ENCODE assay signal across 11 mouse cellular contexts in the genomic region with DNA sequence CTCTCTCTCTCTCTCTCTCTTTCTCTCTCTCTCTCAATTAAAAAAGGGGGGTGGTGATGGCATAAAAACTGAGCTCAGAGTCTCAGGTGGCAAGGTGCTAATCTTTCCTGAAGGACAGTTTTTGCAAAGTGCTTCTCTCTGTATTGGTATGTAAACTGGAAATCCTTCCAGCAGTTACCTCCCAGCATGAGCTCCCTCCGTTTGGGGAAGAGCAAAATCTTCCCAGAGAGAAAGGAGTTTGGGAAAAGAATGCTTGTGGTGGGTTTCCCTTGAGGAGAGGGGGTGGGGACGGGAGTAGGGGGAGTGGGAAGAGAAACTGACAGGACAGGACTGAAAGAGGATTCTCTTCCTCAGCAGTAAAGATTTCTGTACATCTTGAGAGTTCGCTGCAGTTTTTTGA. TPM values are rescaled to one million over a fixed set of nuclear protein-coding genes. Genes with fewer than 3 reads are reported as not detected.
DNase-seq lines count a peak whose midpoint lies in the region; ATAC-seq lines count a peak whose summit lies in the region.
"Had no signal": no experiment of that assay in that cellular context is flagged by ENCODE, and none has a peak within 500 bp of the region (broad histone marks: within the 10 kb centered on the region; RNA-seq: fewer than 3 reads in every experiment).

No protein-coding gene starts in this region.

- DNase-seq in heart, adult 9 months (ENCODE audit: low spot score in 2 of 2) = no peak
- DNase-seq in ZHBTc4 (ENCODE audit: low read depth, low spot score) = peak; percentile 36
- no peak for DNase-seq in hindbrain, embryonic 11.5 days (ENCODE audit: low spot score)
- no peak for DNase-seq in midbrain, embryonic 11.5 days (ENCODE audit: low spot score, missing footprints)
- no peak for DNase-seq in layer of hippocampus, adult 9-10 months (ENCODE audit: low spot score)
- no peak for DNase-seq in adrenal gland, adult 8-10 months
- no peak for DNase-seq in urinary bladder, adult 2 months (ENCODE audit: low spot score)
- DNase-seq: B cell, adult 2 months had no signal

- H3K27ac ChIP-seq in heart, embryonic 14.5 days (replicated peaks in 1 of 2; ENCODE audit: control insufficient read depth in 1 of 2, insufficient read depth in 1 of 2, low read depth in 2 of 2, low read length in 2 of 2) = no peak overlapping the region
- H3K27ac ChIP-seq in hindbrain, embryonic 11.5 days (ENCODE audit: low read depth, low read length) = no peak overlapping the region
- H3K27ac ChIP-seq in midbrain, embryonic 11.5 days (ENCODE audit: low read depth, low read length) = no peak overlapping the region

- H3K9ac ChIP-seq in heart, embryonic 14.5 days (ENCODE audit: low read length) = 0 out of 2 replicates have a peak overlapping the region, but pooled peaks have one; percentile 7
- H3K9ac ChIP-seq in hindbrain, embryonic 11.5 days (ENCODE audit: low read depth, low read length) = no peak overlapping the region
- no peak overlapping the region for H3K9ac ChIP-seq in midbrain, embryonic 11.5 days (ENCODE audit: low read length)

- no peaks in the 10 kb centered on the region for H3K9me3 ChIP-seq in heart, embryonic 14.5 days (ENCODE audit: control insufficient read depth, low read length)
- H3K9me3 ChIP-seq in hindbrain, embryonic 11.5 days (ENCODE audit: control insufficient read depth, low read length) = no peaks in the 10 kb centered on the region
- H3K9me3 ChIP-seq in midbrain, embryonic 11.5 days (ENCODE audit: control insufficient read depth, low read length) = no peaks in the 10 kb centered on the region

- H3K4me1 ChIP-seq in heart, embryonic 14.5 days (ENCODE audit: control insufficient read depth in 2 of 2, insufficient read depth in 2 of 2, low read length in 2 of 2) = no peaks in the 10 kb centered on the region
- no peaks in the 10 kb centered on the region for H3K4me1 ChIP-seq in hindbrain, embryonic 11.5 days (replicated peaks; ENCODE audit: control insufficient read depth, insufficient read depth, low read length)
- H3K4me1 ChIP-seq in midbrain, embryonic 11.5 days (ENCODE audit: control insufficient read depth, insufficient read depth, low read length) = no peaks in the 10 kb centered on the region

- H3K36me3 ChIP-seq in heart, embryonic 14.5 days (ENCODE audit: control insufficient read depth, insufficient read depth, low read length) = no peaks in the 10 kb centered on the region
- no peaks in the 10 kb centered on the region for H3K36me3 ChIP-seq in hindbrain, embryonic 11.5 days (ENCODE audit: control insufficient read depth, insufficient read depth, low read length)
- H3K36me3 ChIP-seq in midbrain, embryonic 11.5 days (ENCODE audit: control insufficient read depth, insufficient read depth, low read length) = no peaks in the 10 kb centered on the region

- H3K4me3 ChIP-seq in heart, embryonic 14.5 days (ENCODE audit: control insufficient read depth in 1 of 2, insufficient read depth in 1 of 2, low read depth in 1 of 2, low read length in 2 of 2) = peak overlapping the region in 1 of 2 experiments; percentile 38; a peak in 3 of 4 replicates
- no peak overlapping the region for H3K4me3 ChIP-seq in hindbrain, embryonic 11.5 days (ENCODE audit: low read depth, low read length)
- no peak overlapping the region for H3K4me3 ChIP-seq in midbrain, embryonic 11.5 days (ENCODE audit: low read depth, low read length)

- H3K27me3 ChIP-seq in heart, embryonic 14.5 days (ENCODE audit: control insufficient read depth, insufficient read depth, low read length) = no peaks in the 10 kb centered on the region
- H3K27me3 ChIP-seq in hindbrain, embryonic 11.5 days (ENCODE audit: control insufficient read depth, insufficient read depth, low read length) = no peaks in the 10 kb centered on the region
- H3K27me3 ChIP-seq in midbrain, embryonic 11.5 days (ENCODE audit: control insufficient read depth, insufficient read depth, low read length) = no peaks in the 10 kb centered on the region; the same call in 1 of the 2 replicates

- H3K4me2 ChIP-seq in heart, embryonic 14.5 days (ENCODE audit: low read length) = peak overlapping the region; percentile 72
- peak overlapping the region; percentile 35; the same call in 1 of the 2 replicates for H3K4me2 ChIP-seq in hindbrain, embryonic 11.5 days (replicated peaks; ENCODE audit: low read depth, low read length)
- H3K4me2 ChIP-seq in midbrain, embryonic 11.5 days = peak overlapping the region; percentile 43

- WGBS in heart, embryonic 14.5 days = 12% methylated on average over 3 of the region's 3 CpGs
- 7% methylated on average over 3 of the region's 3 CpGs for WGBS in hindbrain, embryonic 11.5 days
- 15% methylated on average over 3 of the region's 3 CpGs for WGBS in midbrain, embryonic 11.5 days

- no peak for ATAC-seq in heart, embryonic 14.5 days (ENCODE audit: insufficient number of reproducible peaks, insufficient read depth, low FRiP score, low read depth)
- no peak for ATAC-seq in hindbrain, embryonic 11.5 days (ENCODE audit: low FRiP score)
- no peak for ATAC-seq in midbrain, embryonic 11.5 days (ENCODE audit: low FRiP score)

RNA-seq across cellular contexts. Expression of gene Il1rapl1, which starts 0.9 kb away (rescaled TPM):
- 0.19 and 0.41 TPM in 2 replicates for polyA plus RNA-seq in heart, embryonic 14.5 days (2014; fragmentation: Nextera tagmentation; extraction: Ambion mirVana)
- polyA plus RNA-seq in hindbrain, embryonic 11.5 days (2014; fragmentation: Nextera tagmentation; extraction: Ambion mirVana) = 0.67 and 1.7 TPM in 2 replicates
- 0.22 and 0.53 TPM in 2 replicates for polyA plus RNA-seq in midbrain, embryonic 11.5 days (2014; fragmentation: Nextera tagmentation; extraction: Ambion mirVana)
- total RNA-seq in adrenal gland, adult 8-10 months (2022) = 1 to 10 TPM in 2 of 4 experiments, under 1 TPM in 2; 0.21 to 1.5 (median 0.80) TPM
- polyA plus RNA-seq in urinary bladder, adult 2 months (2012; rRNA removed) = 0.06 and 0.12 TPM in 2 replicates
- total RNA-seq: megakaryocyte-erythroid progenitor cell, adult 5-6 weeks had no signal
- polyA plus RNA-seq: large intestine, adult 2 months had no signal
